ENCODE assay signal across 8 mouse cellular contexts in the genomic region with DNA sequence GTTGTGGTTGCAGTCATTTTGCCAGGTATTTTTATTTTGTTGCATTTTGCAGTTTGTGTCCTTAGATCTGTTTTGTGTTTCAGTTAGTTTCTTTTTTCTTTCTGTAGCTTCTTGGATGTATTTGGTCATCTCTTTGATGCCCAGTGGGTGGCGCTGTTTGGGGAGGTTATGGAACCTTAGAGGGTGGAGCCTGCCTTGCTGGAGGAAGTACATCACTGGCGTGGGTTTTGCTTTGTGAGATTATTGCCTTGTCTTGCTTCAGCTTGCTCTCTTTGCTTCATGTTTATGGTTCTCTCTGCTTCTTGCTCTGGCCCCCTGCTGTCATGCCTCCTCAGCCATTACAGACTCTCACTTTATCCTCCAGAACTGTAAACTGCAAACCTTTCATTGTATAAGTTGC. TPM values are rescaled to one million over a fixed set of nuclear protein-coding genes. Genes with fewer than 3 reads are reported as not detected.
A peak's percentile ranks its signal among the peaks of the same experiment; 100 is the strongest.
DNase-seq lines count a peak whose midpoint lies in the region; ATAC-seq and TF ChIP-seq lines count a peak whose summit lies in the region.

No protein-coding gene starts in this region.

- no peak overlapping the region for H3K4me3 ChIP-seq in intestine, postnatal 0 days (ENCODE audit: low read depth, low read length)
- no peak overlapping the region for H3K4me3 ChIP-seq in intestine, embryonic 15.5 days (replicated peaks)
- no peak overlapping the region for H3K4me3 ChIP-seq in bone marrow, adult 2 months (replicated peaks; ENCODE audit: control insufficient read depth, low read depth, low read length)

- no peak overlapping the region for H3K27ac ChIP-seq in intestine, postnatal 0 days (ENCODE audit: low read depth, low read length)
- H3K27ac ChIP-seq in intestine, embryonic 15.5 days: no peak overlapping the region
- H3K27ac ChIP-seq in bone marrow, adult 2 months (ENCODE audit: control insufficient read depth, insufficient read depth, low read depth, low read length, poor library complexity): no peak overlapping the region

- H3K27me3 ChIP-seq in intestine, postnatal 0 days (replicated peaks; ENCODE audit: control insufficient read depth, insufficient read depth, low read length): no peaks in the 10 kb centered on the region
- H3K27me3 ChIP-seq in intestine, embryonic 15.5 days (replicated peaks): no peaks in the 10 kb centered on the region

- H3K36me3 ChIP-seq in intestine, postnatal 0 days (ENCODE audit: control insufficient read depth, insufficient read depth): no peaks in the 10 kb centered on the region
- H3K36me3 ChIP-seq in intestine, embryonic 15.5 days: no peaks in the 10 kb centered on the region

- TF ChIP-seq POLR2A in bone marrow, adult 2 months (IDR thresholded peaks at IDR 0.05; ENCODE audit: borderline replicate concordance, control insufficient read depth, low read depth, low read length): no peak

- H3K4me2 ChIP-seq in intestine, postnatal 0 days (replicated peaks; ENCODE audit: low read depth): no peak overlapping the region
- no peak overlapping the region for H3K4me2 ChIP-seq in intestine, embryonic 15.5 days (replicated peaks)

- 0 out of 2 replicates have a peak, but pooled peaks have one; percentile 38 for ATAC-seq in intestine, postnatal 0 days
- no peak for ATAC-seq in intestine, embryonic 15.5 days
- ATAC-seq in megakaryocyte progenitor cell, adult 5-6 weeks (replicated peaks; ENCODE audit: poor library complexity): peak; percentile 92

- no peaks in the 10 kb centered on the region for H3K9me3 ChIP-seq in intestine, postnatal 0 days (ENCODE audit: control insufficient read depth)
- H3K9me3 ChIP-seq in intestine, embryonic 15.5 days: no peaks in the 10 kb centered on the region

- H3K9ac ChIP-seq in intestine, postnatal 0 days (ENCODE audit: low read depth, low read length): no peak overlapping the region
- no peak overlapping the region for H3K9ac ChIP-seq in intestine, embryonic 15.5 days

- peak; percentile 77 for TF ChIP-seq CTCF in intestine, postnatal 0 days (IDR thresholded peaks at IDR 0.05; ENCODE audit: low read depth)
- peak; percentile 81 for TF ChIP-seq CTCF in bone marrow, adult 2 months (IDR thresholded peaks at IDR 0.05; ENCODE audit: control insufficient read depth, insufficient read depth, low read length)

- peak; percentile 48 to 55 for DNase-seq in CD8-positive naive resting alpha-beta T cell, adult 2 months (ENCODE audit: low read depth in 2 of 2, low spot score in 2 of 2)
- DNase-seq in heart, postnatal 36 days: peak; percentile 31 to 55
- peak; percentile 20 to 64 for DNase-seq in thymus, postnatal 10 days (ENCODE audit: low spot score in 2 of 2)
- no peak for DNase-seq in right cerebral cortex, postnatal 25 days

- H3K4me1 ChIP-seq in intestine, postnatal 0 days (replicated peaks; ENCODE audit: control insufficient read depth, insufficient read depth, low read length): no peaks in the 10 kb centered on the region
- H3K4me1 ChIP-seq in intestine, embryonic 15.5 days (replicated peaks): no peaks in the 10 kb centered on the region
- H3K4me1 ChIP-seq in bone marrow, adult 2 months (ENCODE audit: control insufficient read depth, insufficient read depth, low read length): no peaks in the 10 kb centered on the region; the same call in 1 of the 2 replicates

- WGBS in intestine, postnatal 0 days: 12% methylated on average over 2 of the region's 2 CpGs
- 20% methylated on average over 2 of the region's 2 CpGs for WGBS in intestine, embryonic 15.5 days
- WGBS in bone marrow, adult 2 months: 14% methylated on average over 2 of the region's 2 CpGs

- intact Hi-C loops in heart, postnatal 36 days (cut with DNase I): loop anchor here (2.0 kb wide), 1 partner anchor 35 kb away; a partner anchor contains a TSS

RNA-seq across cellular contexts. Expression of a gene that starts 20.3 kb away (rescaled TPM):
- not detected in 2 replicates for polyA plus RNA-seq in intestine, postnatal 0 days (2015; fragmentation: Nextera tagmentation; extraction: Ambion mirVana)
- polyA plus RNA-seq in intestine, embryonic 15.5 days (2015; fragmentation: Nextera tagmentation; extraction: Ambion mirVana): not detected in 2 replicates
- polyA plus RNA-seq in bone marrow, adult 2 months (2011; ENCODE audit: insufficient read depth, insufficient read length, low replicate concordance, missing spikeins): not detected in 2 replicates
- total RNA-seq in heart, postnatal 36 days (2021): not detected
- 0.20 TPM in 1 of 2 replicates, not detected in the other for total RNA-seq in megakaryocyte progenitor cell, adult 5-6 weeks (2015)
- total RNA-seq in megakaryocyte progenitor cell, adult 5-6 weeks (2017): not detected in 2 replicates

RNA-seq across cellular contexts. Expression of a gene that starts 34.8 kb away (rescaled TPM):
- polyA plus RNA-seq in intestine, postnatal 0 days (2015; fragmentation: Nextera tagmentation; extraction: Ambion mirVana): 4.6 and 5.3 TPM in 2 replicates
- polyA plus RNA-seq in intestine, embryonic 15.5 days (2015; fragmentation: Nextera tagmentation; extraction: Ambion mirVana): 4.7 and 5.7 TPM in 2 replicates
- polyA plus RNA-seq in bone marrow, adult 2 months (2011; ENCODE audit: insufficient read depth, insufficient read length, low replicate concordance, missing spikeins): 1.6 and 3.9 TPM in 2 replicates
- total RNA-seq in heart, postnatal 36 days (2021): 10 to 100 TPM in 1 of 2 experiments, 1 to 10 TPM in 1; 7.5 to 12.5 TPM
- 16.0 and 21.2 TPM in 2 replicates for total RNA-seq in megakaryocyte progenitor cell, adult 5-6 weeks (2015)
- total RNA-seq in megakaryocyte progenitor cell, adult 5-6 weeks (2017): 7.0 and 10.5 TPM in 2 replicates
